Mouse (Mus musculus): ENCODE results near the gene Tubd1.

Gene Tubd1

GRCm38 (mm10) chr11:86599378-86600208 is 54.8 kb downstream of the Tubd1 start:
- no peak for DNase-seq (ENCODE audit: low spot score)

DNA sequence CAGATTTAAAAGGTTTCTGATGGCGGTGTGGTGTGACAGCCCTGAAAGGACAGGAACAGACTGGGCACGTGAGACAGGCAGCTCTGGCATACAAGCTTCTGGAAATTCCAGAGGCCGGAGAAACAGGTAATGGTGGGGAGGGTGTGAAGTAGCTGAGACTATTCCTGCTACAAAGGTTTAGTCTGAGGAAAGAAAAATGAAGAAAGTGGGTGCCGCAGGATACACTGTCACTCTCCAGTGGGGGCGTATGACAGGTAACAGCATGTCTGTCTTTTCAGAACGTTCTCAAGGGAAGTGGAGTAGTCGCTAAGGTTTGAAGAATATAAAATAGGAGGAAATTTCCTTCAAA is 55.4 kb downstream of the Tubd1 start:
- DNase-seq (ENCODE audit: low spot score) = no peak

DNA sequence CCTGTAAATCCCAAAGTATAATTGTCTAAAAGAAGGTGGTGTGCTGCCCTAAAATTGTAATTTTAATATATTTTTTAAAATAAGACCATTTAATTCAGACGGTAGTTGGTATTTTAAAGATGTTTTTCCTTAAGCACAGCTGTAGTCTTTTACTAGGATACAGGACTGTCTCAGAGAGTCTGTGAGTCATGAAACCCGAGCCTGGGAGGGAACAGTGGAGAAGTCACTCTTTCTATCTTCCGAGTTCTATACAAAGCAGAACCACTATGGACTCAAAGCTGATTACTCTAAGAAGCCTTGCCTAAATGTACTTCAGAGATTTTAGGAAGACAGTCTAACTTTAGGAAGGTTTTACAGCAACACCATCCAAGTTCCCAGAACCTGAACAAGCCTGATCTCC is 57.3 kb downstream of the Tubd1 start:
- no peak for DNase-seq (ENCODE audit: low spot score)

GRCm38 (mm10) chr11:86603719-86604118 is 58.9 kb downstream of the Tubd1 start:
- no peak for DNase-seq (ENCODE audit: low spot score)

- DNase-seq (ENCODE audit: low spot score) = no peak
Measured at GRCm38 (mm10) chr11:86604289-86604688, 59.5 kb downstream of the Tubd1 start.

DNA sequence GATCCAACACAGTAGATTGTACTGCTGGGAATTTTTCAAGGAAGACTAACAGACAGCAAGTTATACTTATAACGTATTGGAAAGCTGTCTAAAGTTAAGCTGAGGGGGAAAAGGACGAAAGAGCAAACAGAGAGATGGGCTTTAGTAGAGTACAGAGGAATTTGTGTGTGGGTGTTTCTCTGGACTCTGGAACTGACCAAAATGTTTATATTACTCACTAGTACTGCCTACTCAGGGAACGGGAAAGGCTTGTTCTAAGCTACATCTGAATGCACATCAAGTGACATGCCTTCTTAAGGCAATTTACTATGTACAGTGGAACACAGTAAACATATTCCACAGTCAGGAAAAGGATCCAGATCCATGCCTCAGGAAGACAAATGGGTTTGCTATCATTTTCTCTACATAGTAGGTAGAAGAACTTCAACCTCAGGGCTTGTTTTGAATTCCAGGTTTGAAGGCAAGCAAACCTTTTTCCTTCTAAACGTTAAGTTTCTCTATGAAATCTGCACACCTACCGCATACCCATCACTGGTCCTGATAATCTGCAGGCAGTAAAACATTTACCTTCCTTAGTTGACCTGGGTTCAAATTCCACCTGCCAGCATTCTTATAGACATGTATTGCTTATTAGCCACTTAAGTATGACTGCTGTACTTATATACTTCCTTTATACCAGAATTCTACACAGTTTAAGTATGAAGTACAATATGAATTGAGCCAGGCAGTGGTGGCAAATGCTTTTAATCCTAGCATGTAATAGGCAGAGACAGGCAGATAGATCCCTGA is 60.1 kb downstream of the Tubd1 start:
- no peak for DNase-seq (ENCODE audit: low spot score)

DNA sequence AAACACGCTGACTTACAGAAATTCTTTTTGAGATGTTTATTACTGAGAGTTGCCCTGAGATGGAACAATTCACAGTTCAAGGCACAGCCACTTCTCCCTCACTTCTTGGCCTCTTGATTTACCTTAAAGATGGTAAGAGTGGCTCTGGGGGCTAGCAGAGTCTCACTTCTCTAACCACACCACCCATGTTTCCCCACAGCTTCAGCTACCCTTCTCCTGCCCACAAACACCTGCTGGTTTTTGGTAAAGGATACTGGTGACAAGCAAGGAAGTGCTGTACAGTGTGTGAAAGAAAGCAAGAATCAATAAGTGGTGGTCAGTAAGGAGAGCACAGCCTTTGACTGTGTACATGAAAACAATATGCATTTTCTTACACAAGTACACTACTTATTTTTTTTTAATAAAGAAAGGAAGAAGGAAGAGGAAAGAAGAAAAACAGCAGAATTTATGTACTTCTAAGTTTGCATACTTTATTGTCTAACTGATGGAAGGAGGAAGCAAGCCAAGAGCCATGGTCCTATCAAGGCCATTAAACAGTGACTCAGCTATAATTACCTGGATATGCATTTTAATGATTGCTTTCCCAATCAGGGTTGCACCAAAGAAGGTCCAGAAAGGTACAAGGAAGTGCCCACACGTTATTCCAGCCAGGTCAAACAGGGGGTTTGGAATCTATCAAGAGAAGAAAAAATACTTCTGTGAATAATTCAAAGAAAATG is 62.0 kb downstream of the Tubd1 start:
- no peak for DNase-seq (ENCODE audit: low spot score)

- DNase-seq (ENCODE audit: low spot score) = no peak
Measured at GRCm38 (mm10) chr11:86607808-86608350, 63.1 kb downstream of the Tubd1 start.

GRCm38 (mm10) chr11:86610239-86610638 is 65.4 kb downstream of the Tubd1 start:
- no peak for DNase-seq (ENCODE audit: low spot score)

DNA sequence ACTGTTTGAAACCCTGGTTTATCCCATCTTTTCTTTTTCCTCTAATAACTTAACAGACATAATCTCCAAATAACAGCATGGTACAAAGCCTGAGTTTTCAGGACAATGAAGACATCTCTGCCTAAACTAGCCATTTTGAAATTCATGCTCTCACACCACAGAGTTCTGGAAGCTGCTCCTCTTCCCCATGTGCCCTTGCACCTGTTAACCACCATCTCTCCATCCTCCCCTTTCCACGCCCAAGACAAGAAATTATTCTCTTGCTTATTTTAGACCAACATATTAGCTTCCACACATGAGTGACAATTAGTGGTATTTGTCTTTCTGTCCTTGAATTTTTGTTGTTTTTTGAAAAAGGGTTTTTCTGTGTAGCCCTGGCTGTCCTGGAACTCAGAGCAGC is 67.2 kb downstream of the Tubd1 start:
- DNase-seq (ENCODE audit: low spot score) = no peak

- DNase-seq (ENCODE audit: low spot score) = no peak
Measured at GRCm38 (mm10) chr11:86614056-86614530, 69.3 kb downstream of the Tubd1 start.

DNA sequence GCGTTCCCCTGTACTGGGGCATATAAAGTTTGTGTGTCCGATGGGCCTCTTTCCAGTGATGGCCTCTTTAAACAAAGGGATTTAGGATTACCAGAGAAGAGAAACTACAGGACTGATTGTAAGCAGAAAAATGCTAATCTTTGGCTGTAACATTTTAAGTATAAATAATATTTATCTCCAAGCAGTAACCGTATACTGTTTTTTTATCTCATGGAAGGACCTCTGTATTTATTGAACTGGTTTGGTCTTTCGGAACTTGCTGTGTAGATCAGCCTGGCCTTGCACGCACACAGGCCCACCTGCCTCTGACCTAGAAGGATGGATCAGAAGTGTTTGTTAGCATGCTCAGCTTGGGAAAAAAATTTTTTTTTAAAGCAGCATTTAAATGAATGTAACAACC is 69.8 kb downstream of the Tubd1 start:
- DNase-seq (ENCODE audit: low spot score) = no peak
